Mouse (Mus musculus) ZHBTc4 (cell line): ENCODE measurements around the gene Cnot1.

Source experiments
- DNase-seq: peaks from one replicate; pipeline ENCODE4 v3.0.0-alpha.2; 2011; ENCODE audit warnings: low read depth, low spot score

Cnot1 gene

DNA sequence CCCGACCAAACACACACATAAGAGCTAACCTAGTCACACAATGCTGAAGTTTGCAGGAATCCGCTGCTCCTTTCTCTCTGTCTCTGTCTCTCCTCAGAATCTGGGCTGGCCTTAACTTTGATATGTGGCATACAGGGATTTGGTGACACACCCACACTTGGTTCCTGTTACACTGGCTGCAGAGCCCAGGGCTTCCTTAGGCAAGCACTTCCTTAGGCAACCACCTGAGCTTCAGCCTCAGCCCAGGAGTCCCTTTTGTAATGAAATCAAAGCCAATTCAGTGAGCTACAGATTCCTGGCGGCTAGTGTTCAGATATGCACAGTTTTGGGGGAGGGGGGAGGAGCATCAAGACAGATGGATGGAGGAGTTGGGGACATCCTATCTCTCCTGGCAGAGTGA lies 10.3 kb upstream of the Cnot1 start:
- peak; percentile 91 for DNase-seq

GRCm38 (mm10) chr8:95816044-95816708 lies 8.9 kb upstream of the Cnot1 start:
- peak; percentile 93 for DNase-seq

DNA sequence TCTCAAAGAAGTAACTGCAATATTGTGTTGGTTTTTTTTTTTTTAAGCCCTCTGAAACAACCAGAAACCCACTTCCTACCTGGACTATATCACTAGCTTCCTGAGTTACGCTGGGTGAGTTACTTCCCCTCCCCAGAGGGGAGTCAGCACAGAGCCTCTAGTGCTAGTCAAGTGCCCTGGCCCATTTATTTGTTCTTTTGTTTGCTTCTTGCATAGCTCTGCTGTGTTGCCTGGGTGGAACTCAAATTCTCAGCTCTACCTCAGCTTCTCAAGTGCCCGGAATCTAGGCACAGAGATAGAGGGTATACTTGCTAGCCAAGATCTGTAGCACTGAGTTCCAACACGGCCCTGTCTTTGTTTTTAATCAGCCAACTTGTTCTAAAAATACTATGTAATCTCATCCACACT lies 2.9 kb upstream of the Cnot1 start:
- DNase-seq, result peak; percentile 45

GRCm38 (mm10) chr8:95809116-95809515 lies 1.9 kb upstream of the Cnot1 start:
- no peak for DNase-seq

DNA sequence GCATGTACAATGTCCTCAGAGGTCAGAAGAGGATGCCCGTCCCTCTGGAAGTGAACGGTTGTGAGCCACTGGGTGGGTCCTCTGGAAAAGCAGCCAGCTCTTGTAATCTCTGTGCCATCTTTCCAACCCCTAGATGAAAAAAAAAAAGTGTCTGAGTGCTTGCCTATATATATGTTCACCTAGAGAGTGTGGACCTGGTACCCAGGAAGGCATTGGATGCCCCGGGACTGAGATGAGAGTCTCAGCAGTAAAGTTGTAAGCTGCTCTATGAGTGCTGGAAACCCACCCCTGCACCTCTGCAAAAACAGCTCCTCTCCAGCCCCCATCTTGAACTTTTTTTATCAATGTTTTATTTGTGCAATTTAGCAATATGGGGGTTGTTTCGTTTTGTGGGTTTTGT lies 1.4 kb upstream of the Cnot1 start:
- DNase-seq, result no peak

- DNase-seq, result peak; percentile 98
These were observed 597 bp upstream of the Cnot1 start for GRCm38 (mm10) chr8:95807861-95808260.

DNA sequence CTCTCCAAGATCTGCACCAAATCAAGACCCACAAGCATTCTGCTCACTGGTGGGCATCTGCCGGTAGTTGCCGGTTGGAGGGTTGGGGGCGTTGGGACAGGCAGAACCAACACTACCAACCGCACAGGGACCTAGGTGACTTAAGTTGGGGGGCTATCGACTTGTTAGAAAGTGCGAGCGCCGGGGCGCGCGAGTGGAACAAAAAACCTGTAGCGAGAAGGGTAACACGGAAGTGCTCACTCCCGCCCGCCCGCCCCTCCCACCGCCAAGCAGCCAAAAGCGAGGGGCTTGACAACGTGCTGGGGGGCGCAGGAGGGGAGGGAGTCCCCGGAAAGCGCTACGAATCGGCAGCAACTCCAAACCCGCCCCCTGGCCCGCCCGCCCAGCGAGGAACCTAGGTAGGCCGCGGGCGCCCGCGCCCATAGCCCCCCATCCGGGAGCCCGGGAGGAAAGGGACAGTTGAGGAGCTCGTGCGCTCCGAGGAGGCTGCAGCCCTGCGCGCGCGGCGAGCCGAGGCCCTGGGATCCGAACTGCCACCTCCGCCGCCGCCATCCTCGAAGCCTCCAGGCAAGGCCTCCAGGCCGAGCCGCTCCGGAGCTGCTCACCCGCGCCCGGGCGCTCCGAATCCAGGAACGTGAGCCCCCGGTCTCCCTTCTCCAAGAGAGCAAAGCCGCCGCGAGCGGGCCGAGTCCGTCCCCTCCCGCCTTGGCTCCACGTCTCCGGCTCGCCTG lies 638 bp downstream of the Cnot1 start:
- DNase-seq, result peak; percentile 58

DNA sequence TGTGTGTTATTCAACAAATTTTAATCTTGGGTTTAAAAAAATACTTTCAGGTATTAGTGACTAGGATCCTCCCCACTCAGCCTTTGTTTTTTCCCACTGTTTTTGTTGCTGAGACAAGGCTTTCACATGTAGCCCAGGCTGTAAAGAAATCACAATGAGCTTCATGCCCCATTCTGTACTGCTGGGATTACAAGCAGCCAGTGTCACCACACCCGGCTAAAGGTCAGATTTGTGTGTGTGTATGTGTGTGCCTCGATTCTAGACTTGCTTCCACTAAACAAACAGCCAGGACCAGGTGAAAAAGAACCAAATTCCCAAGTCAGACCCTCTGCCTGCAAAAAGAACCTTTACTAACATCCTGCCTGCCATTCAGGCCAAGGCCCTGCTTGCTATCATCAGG lies 1.8 kb downstream of the Cnot1 start:
- DNase-seq, result no peak

GRCm38 (mm10) chr8:95802231-95802630 lies 5.0 kb downstream of the Cnot1 start:
- no peak for DNase-seq

DNA sequence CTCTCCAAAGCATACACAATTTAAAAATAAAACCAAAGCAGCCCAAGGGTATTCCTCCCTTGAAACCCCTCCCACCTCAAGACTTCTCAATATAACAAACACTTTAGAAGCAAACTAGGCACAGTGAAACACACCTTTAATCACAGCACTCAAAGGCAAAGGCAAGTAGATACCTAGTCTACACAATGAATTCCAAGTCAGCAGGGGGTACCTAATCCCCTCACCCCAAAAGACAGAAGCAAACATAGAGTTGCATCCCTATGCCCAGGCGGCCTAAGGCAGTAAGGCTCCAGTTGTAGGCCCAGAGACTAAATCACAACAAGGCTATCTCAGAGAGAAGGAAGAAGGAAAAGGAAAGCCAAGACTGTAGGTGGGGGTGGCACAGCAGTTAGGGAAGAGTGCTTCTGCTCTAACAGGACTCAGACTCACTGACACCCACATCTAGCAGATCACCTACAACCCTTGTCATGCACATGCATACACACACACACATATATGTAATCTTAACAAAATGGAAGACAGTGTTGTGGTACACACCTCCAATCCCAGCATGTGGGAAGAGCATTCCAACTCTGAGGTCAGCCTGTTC lies 5.7 kb downstream of the Cnot1 start:
- DNase-seq, result no peak

- DNase-seq, result no peak
These were observed 6.9 kb downstream of the Cnot1 start for GRCm38 (mm10) chr8:95800353-95800752.

DNA sequence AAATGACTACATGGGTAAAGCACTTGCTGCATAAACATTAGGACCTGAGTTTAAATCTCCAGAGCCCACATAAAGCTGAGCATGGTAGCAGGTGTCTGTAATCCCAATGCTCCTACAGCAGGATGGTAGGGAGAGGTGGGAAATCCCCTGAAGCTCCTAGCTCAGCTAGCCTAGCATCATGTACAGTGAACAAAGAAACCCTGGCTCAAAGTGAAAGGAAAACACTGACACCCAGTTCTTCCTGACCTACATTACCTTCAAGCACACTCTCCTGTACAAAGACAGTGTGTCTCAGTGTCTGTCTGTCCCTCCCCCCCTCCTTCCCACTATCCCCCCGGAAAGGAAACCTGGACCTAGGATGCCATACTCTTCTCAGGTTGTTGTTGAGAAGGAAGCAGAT lies 7.4 kb downstream of the Cnot1 start:
- DNase-seq, result no peak

DNA sequence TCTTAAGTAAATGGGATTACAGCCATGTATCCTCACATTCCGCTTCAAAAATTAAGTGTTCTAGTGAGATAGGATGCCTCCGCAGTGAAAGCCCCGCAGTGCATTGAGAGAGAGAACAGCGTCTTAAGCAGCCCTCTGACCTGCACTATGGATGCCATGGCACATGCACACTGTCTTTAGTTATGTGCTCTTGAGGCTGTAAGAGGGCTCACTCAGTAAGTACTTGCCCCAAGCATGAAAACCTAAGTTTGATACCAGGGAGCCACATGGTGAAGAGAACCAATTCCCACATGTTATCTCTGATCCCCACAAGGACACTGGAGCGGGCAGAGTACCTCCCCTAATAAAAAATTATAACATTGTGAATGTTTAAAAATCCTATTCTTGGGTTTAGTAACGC lies 8.1 kb downstream of the Cnot1 start:
- no peak for DNase-seq

GRCm38 (mm10) chr8:95795333-95796061 lies 11.8 kb downstream of the Cnot1 start:
- peak; percentile 71 for DNase-seq

- DNase-seq, result no peak
These were observed 21.7 kb downstream of the Cnot1 start for GRCm38 (mm10) chr8:95785591-95785990.

- DNase-seq, result no peak
These were observed 24.6 kb downstream of the Cnot1 start for GRCm38 (mm10) chr8:95782628-95783027.

DNA sequence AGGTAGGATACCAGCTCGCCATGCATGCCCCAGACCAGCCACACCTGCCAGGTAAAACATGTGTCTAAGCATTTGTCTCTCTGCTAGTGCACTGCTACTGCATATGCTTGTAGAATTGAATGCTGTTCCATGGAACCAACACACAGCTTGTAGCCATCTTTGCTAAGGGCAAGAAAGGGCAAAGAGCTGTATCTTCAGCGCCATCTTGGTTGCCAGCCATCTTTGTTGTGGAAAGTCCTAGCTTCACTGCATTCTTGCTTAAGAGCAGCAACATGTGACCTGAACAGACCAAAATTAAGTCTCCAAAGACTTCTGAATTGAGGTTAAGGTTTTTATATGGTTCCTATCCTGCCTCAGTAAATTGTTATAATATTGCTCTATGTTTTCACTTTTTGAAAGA lies 25.5 kb downstream of the Cnot1 start:
- DNase-seq, result peak; percentile 63

DNA sequence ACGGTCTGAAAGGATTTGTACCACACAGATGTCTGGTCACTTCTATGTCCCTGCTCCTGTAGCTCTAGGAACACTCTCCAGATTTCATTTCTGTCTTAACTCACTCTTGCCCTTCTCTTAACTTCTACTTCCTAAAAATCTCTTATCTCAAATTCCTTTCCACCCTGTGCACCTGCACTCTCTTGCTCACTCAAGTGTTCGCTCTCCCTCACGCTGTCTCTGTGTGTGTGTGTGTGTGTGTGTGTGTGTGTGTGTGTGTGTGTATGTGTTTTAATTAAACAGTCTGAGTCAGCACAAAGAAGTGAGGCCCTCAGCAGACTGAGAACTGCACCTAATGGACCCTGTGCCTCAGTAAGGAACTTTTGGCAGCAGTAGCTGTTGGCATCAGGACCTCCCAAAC lies 26.2 kb downstream of the Cnot1 start:
- no peak for DNase-seq

DNA sequence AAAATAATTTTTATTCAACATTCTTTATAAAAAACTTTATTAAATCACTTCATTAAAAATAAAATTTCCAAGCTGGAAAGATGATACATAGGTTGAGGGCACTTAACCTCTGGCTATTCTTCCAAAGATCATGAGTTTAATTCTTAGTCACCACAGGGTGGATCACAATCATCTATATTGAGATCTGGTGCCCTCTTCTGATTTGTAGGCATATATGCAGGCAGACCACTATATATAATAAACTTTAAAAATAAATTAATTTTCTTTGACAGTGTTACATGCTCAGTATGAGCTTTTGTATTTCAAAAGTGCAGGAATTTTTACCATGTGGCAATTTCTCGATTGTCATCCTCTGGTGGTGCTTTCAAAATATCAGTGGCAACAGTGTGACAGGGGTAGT lies 43.1 kb downstream of the Cnot1 start:
- DNase-seq, result no peak

DNA sequence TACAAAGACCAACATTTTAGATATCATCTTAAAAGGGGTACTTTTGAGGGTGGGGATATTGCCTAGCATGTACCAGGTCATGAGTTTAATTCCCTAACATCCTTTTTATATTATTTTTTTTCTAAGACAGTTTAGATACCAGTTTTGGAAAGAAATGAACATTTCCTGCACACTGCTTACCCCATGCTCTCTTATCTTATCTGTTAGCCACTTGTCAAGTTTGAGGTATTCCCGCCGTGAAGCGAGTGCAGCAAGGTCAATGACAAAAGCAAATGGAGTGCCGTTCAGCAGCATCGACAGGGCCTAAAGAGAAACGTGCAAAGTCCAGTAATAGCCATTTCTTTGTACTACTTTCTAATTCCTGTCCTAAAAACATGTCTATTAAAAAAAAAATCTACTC lies 46.9 kb downstream of the Cnot1 start:
- DNase-seq, result no peak

DNA sequence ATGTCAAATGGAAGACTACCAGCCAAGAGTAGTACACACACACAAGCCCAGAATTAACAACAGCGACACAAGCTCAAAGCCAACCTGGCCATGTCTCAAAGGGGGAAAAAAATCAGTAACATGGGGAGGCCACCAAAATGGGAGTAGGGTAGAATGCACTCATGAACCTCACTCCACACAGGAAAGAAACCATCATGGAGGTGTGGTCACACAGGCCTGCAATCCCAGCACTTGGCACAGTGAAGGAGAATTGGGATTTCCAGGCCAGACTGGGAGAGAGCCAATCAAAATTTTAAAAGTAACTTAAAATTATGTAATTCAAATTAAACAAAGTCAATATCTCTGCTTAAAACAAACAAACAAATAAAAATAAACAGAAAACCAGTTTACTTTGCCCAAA lies 55.3 kb downstream of the Cnot1 start:
- no peak for DNase-seq

GRCm38 (mm10) chr8:95748028-95748427 lies 59.2 kb downstream of the Cnot1 start:
- no peak for DNase-seq
